Mouse (Mus musculus): ENCODE measurements around the gene Sycp3. TPM values are rescaled to one million over a fixed set of nuclear protein-coding genes. Genes with fewer than 3 reads are reported as not detected.
A peak's percentile ranks its signal among the peaks of the same experiment; 100 is the strongest.
"Not testable (repeated sequence)": the region's sequence is repeated elsewhere in the genome, so short reads cannot be mapped to it uniquely, and the experiment has no call there.

Sycp3 gene
- not detected for total RNA-seq (2021)
- long read RNA-seq, experiment 1, result 0 reads
- long read RNA-seq, experiment 2, result 0 reads

DNA sequence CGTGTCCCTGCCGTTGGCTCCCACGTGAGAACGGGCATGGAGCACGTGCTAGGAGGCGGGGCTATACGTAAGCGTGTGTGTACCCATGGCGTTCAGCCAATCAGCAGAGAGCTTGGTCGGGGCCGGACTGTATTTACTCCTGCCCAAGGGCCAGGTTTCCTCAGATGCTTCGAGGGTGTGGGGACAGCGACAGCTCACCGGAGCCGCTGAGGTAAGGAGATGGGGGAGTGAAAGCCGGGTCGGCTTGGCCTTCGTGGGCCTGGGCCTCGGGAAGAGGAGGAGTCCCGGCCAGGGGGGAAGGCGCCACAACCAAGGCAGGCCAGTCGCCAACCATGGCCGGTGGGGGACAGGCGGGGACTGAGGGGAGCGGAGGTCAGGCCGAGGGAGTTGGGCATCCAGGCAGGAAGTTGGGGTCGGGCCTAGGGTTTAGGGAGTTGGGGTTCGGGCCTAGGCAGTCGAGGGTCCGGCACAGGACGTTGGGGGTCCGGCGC is at the start of gene Sycp3:
TSS of gene Sycp3 (plus strand) at position 68 of the 491 bp plus-strand sequence.
- no peak for DNase-seq

DNA sequence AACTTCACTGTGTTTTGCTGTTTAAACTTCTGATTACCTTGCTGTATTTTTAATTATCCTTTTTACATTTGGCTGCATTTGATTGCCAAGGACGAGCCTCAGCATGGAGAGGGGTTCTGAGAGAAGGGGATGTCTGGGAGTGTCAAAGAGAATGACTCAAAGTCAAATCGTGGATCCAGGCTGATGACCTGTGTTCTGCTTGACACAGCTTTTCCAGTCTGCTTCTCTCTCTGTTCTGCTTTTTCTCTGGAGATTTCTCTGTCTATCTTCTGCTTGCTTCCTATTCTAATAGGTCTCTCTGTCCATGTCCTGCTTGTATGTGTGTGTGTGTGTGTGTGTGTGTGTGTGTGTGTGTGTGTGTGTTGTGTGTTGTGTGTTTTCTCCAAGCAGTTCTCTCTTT is 49.6 kb upstream of the Sycp3 start:
- intact Hi-C loops (cut with DNase I), result no loop called here
- DNase-seq, result no peak

More for the DNA sequence above, at the start of gene Sycp3:
- intact Hi-C loops (cut with DNase I), result no loop called here

DNA sequence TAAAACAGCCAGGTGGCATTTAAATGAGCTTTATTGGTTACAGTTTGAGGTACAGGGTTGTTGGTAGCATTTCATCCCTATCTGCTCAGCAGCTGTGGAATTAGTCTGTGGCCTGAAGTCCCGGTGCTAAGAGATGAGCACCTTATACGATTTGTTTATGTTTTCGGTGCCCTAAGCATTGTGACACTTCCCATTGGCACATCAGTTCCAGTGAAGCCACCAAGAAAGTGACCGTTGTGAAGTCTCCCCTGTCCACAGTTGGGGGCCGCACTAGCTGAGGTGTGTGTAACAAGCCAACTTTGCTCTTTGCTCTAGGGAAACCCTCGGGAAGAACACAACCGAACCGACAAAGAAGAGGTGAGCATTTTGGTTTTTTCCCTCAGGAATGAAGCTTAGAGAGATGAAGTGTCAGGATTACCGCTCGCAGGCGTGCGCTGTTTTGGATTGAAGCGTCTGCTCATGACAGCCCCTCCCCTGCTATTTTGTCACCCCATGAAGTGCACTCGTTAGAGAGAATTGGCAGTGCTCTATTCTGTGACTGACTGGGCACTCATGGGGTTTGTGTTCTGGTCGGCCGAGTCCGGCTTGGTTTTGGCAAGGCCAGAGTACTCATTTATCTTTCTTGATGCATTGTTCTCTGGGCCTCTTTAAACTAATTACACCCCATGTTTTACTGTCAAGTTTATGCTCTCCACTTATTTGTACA is 46.9 kb upstream of the Sycp3 start:
- no peak for DNase-seq
- intact Hi-C loops (cut with DNase I), result no loop called here

DNA sequence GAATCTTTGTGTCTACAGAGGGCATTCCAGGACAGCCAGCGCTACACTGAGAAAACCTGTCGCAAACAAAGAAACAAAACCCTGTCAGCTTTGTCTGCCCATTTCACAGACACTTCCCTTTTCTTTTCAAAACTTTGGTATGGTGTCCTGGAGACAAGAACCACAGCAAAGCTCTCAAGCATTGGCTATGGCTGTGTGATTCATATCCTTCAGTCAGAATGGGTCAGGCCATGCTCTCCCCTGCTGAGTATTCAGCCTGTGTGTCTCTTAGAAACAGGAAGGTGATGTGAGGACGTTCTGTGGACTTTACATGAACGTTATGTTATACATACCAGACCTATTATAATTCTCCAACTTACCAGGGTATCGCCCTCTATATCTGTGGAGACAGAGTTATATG is 41.7 kb upstream of the Sycp3 start:
- DNase-seq, result no peak
- intact Hi-C loops (cut with DNase I), result no loop called here

DNA sequence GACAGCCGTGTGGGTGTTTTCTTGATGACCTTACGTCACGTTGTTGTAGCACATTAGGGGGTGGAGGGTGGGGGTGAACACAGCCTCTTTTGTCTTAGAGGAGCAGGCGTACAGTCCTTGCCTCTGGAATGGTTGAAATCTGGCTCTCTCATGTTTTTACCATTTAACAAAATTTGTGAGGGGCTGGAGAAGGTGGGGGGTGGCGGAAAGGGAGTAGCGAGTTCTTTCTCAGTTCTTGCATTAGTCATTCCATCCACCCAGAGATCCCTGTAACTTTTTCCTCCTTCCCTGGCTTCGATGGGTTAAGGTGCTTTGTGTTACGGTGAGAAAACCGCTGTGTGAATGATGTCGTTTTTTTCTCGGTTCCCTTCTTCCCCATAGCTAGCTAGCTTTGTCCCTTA is 39.2 kb upstream of the Sycp3 start:
- intact Hi-C loops (cut with DNase I), result no loop called here
- DNase-seq, result no peak

DNA sequence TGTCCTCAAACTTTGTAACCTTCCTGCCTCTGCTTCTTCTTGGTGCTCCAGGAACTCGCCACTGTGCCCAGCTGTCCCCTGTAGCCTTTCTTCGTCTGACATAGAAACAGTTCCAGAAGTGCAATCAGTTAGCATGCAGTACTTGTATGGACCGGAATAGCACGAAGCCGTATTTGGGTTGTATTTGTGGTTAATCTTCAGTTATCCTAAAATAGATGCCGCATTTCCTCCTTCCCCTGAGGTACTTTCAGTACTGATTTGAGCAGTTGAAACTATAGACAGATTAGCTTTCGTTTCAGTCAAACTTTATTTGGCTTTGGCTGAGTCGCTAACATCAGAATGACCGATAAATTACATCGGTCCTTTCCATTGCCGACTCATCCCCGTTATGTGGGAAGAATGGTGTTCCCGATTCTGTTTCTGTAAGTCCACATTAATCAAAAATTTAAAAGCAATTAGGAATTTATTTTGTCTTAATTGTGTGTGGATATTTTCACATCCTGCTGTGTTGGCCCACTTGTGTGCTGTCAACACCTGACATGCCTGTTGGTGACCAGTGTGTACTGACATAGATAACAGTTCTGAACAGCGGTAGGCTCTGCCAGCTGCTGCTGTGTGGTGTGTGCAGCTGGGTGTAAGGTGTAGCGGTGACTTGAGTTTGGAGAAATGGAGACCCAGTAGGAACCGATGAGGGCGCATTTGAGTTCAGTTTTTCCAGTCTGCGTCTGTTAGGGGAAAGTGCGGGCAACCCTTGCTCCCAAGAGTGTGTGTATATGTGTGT is 38.5 kb upstream of the Sycp3 start:
- intact Hi-C loops (cut with DNase I), result no loop called here
- DNase-seq, result peak in 1 of 2 experiments; percentile 9

DNA sequence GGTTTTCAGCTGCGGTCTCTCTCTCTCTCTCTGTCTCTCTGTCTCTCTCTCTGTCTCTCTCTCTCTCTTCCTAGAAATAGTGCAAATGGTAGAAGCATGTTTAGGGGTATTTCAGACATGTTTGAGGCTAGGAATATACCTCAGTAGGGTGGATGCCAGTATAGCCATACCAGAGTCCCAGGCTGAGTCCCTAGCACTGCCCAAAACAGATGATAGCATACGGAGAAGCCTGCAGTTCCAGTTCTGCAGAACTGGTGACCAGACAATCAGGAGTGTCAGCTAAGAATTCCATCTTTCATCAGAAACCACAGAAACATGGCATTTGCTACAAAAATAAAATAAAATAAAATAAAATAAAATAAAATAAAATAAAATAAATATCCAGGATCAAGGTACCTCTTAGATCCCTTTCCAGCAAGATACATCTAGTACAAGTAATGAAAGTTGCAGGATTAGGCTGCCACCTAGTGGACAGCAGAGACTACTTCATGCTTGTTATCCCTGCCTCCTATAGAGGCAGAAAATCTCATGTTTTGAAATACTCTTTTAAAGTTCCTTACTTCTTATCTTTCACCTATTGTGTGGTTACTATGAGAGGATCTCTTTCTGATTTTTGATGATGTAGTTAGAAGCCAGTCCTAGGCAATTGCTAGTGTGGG is 33.1 kb upstream of the Sycp3 start:
- intact Hi-C loops (cut with DNase I), result loop anchor here (1.0 kb wide), 1 partner anchor 47 kb away; the partner anchor contains the start of genes Dram1 and Gnptab
- peak; percentile 55 to 81 for DNase-seq

DNA sequence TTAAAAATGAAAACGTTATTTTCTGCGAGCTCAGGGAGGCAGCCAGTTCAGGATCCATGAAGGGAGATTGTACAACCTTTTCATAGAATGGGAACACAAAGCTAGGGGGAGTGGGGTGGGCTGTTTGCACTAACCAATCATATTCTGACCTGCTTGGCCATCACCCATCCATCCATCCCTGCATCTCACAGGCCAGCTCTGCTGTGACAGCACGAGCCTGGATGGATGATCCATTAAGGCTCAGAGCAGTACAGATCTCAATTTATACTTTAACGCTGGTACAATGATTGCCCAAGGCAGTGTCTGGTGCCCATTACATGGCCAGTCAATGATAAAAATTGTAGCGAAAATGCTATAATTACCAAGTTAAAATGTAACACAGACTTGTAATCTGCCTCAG is 32.5 kb upstream of the Sycp3 start:
- intact Hi-C loops (cut with DNase I), result loop anchor here (1.0 kb wide), 1 partner anchor 48 kb away; the partner anchor contains the start of genes Dram1 and Gnptab

DNA sequence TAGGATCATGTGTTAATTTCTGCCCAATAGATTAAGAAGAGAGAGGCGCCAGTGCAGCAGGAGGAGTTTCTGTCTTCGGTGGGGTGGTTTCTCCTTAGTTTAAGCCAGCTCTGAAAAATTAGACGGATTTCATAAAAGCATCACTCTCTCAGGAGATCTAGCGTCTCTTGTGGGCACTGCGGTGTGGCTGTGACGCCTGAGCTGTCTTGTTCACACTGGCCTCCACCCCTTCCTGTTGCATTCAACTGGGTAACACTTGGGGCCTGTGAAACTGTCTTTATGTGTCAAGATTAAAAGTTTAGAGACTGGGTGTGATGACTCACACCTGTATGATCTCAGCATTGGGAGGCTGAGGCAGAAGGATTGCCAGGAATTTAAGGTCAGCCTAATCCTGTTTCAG is 31.4 kb upstream of the Sycp3 start:
- DNase-seq, result no peak
- intact Hi-C loops (cut with DNase I), result no loop called here

More for the DNA sequence above, 32.5 kb upstream of the Sycp3 start:
- no peak for DNase-seq

DNA sequence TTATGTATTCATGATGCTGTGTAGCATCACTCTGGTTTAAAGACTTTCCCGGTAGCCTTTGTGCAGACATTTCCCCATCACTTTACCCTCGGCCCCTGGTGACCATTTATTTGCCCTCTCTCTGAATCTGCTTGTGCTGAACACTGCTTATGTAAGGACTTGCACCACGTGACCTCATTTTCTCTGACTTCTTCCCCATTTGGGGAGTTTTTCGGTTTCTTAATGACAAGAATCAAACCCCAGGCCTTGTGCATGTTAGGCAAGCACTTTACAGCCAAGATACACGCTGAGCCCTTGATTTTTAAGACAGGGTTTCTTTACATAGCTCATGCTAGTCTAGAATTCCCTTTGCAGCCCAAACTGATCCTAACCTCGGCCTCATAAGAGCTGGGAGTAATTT is 18.1 kb upstream of the Sycp3 start:
- no peak for DNase-seq
- intact Hi-C loops (cut with DNase I), result loop anchor here (10.0 kb wide), 1 partner anchor 224 kb away; no protein-coding TSS in a partner anchor

DNA sequence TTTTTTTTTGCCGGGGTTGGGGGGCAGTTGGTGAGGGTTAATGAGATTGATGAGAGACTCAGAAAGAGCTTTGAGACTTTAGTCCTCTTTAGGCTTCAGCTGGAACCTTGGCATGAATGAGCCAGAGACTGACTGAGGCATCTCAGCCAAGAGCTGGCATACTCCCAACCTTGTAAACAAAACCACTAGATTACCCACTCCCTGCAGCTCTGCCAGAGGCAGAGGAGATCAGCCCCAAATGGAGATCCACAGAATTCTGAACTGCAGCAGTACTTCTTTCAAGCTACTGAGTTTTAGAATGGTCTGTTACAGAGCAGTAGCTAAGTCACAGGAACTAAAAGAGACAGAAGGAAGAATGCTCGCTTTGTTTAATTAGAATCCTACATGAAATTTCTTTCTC is 8.1 kb upstream of the Sycp3 start:
- intact Hi-C loops (cut with DNase I), result no loop called here

DNA sequence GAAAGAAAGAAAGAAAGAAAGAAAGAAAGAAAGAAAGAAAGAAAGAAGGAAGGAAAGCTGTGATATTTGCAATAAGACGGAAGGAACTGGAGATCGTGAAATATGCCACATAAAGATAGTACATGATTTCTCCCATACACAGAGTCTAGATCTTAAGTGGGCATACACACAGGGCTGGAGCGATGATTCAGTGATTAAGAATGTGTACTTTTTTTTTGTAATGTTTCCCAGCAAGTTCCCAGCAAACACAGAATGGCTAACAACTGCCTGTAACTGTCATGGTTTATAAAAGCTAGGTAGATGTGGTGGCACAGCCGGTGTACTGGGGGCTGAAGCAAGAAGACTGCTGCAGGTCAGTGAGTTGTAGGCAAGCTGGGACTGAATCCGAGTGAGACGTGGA is 7.4 kb upstream of the Sycp3 start:
- DNase-seq, result no peak
- intact Hi-C loops (cut with DNase I), result no loop called here

More for the DNA sequence above, 8.1 kb upstream of the Sycp3 start:
- peak; percentile 34 to 67 for DNase-seq

DNA sequence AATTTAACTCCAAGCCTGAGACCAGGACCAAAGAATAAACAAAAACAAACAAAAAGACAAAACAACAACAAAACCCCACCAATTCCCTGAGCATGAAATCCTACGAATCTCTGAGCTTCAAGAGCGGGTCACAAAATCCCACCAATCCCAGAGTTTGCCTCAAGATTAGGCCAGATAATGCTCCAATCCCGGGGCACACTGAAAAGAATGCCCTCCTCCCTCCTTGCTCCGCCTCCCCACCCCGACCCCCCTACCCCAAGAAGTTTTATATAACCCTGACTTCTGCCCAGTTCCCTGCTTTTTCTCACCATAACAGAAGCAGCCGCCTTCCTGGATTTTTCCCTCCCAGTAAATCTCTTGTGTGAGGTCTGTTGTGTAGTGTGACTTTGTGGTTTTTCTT is 1.6 kb upstream of the Sycp3 start:
- intact Hi-C loops (cut with DNase I), result no loop called here
- DNase-seq, result no peak

DNA sequence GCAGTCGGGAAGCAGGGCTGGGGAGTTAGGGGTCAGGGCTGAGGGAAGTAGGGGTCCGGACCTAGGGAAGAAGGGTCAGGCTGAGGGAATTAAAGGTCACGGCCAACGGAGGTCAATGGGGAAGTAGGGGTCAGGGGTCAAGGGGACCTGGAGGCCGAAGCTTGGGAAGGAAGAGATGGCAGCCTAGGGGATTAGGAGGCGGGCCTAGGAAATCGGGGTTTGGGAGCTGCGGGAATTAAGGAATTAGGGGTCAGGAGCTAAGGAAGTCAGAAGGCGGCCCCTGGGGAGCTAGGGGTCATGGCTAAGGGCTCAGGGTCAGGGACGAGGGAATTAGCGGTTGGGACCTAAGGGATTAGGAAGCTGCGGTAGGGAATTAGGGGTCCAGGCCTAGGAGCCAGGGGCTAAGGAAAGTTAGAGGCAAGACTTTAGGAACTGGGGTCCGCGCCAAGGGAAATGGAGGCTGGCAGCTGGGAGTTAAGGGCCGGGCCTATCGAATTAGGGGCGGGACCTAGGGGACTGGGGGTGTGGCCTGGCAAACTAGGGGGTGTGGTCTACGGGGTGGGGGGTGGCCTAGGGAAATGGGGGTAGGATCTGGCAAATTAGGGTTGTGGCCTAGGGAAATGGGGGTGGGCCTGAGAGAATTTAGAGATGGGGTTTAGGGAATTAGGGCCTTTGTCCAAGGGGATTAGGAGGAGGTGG is 902 bp downstream of the Sycp3 start:
- intact Hi-C loops (cut with DNase I), result no loop called here
- DNase-seq, result no peak

DNA sequence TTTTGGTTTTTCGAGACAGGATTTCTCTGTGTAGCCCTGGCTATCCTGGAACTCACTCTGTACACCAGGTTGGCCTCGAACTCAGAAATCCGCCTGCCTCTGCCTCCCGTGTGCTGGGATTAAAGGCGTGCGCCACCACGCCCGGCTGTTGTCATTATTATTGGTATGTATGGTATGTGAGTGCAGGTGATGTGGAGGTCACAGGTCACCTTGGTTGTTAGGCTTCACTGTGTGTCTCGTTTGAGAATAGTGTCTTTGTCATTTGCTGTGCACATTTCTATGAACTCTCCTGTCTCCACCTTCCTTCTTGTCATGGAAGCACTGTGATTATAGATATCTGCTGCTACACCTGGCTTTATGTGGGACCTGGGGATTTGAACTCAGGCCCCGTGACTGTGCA is 23.5 kb downstream of the Sycp3 start:
- intact Hi-C loops (cut with DNase I); DNase-seq: not testable (repeated sequence)

DNA sequence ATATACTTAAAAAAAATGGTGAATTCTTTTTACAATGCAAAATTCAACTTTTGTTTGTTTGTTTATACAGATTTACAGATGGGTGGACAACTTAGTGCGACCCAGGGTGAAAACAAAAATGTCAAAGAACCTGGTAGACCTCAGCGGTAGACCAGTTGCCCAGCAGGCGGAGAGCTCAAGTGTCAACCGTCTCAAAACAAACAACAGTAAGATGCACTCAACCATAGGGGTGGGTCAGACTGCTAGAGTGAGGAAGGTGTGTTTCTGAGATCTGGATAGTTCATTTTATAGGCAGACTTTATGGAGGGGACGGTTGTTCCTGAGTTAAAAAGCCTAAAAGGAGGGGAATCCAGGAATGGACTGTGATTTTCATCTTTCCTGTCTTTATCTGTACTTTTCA is 29.3 kb downstream of the Sycp3 start:
- intact Hi-C loops (cut with DNase I), result no loop called here
- DNase-seq, result no peak

DNA sequence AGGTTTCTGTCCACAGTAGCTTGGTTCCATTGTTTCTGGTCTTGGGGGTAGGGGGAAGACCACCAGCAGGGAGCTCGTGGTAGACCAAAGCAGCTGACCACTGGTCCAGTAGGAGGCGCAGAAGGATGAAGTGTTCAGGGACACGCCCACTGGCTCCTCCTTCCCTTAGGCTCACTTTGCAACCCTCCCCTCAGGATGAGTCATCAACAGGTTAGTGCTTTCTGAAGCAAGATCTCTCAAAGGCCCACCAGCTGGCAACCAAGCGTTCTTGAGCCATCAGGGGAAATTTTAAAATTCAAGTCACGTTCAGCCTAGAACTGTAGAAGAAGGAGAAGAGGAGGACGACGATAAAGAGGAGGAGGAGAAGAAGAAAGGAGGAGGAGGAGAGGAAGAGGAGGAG is 32.3 kb downstream of the Sycp3 start:
- DNase-seq, result no peak
- intact Hi-C loops (cut with DNase I), result no loop called here

DNA sequence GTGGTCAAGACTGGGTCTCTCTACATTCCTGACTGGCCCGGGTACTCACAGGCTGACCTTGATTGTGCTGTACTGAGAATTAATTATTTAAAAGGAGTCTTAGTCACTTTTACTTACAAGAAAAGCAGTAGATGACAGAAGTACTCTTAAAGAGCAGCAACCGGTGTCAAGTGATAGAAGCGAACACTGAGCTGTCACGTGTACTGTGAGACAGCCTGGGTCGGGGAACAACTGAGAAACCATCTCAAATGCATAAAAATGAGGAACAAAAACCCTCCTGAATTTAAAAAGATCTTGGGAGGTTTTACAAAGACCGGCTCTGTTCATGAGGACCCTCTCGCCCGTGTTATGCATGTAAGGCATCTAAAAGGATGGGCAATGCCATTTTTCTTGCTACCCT is 33.3 kb downstream of the Sycp3 start:
- no peak for DNase-seq

DNA sequence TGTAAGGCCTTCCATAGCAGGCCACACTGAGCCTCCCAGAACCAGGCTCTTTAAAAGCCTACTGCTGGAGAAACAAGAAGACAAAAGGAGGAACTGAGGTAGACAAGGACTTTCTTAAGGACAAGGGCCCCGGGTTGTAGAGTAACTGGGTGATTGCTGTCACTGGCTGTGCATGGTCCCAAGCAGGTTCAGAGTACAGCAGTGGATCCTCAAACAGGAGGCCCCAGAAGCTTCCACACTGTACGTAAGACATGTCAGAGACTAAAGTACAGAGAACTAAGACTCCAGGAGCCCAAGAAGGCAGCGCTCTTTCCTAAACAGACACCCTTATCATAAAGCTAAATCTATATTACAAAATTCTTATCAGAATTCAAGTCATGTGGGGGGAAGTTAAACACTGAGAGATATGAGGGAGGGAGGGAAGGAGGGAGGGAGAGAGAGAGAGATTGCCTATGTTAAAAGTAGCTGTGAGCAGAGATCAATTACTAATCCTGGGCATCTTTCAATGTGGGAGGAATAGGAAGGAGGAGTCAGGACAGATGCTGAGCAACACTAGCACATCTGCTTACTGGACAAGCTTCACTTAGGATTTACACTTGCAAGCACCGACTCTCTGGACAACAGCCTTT is 35.7 kb downstream of the Sycp3 start:
- intact Hi-C loops (cut with DNase I), result no loop called here
- no peak for DNase-seq

More for the DNA sequence above, 33.3 kb downstream of the Sycp3 start:
- intact Hi-C loops (cut with DNase I), result no loop called here

Measured in heart, postnatal 14 days (tissue).